Mouse (Mus musculus): ENCODE results near the gene Aldh1l1.
A peak's percentile ranks its signal among the peaks of the same experiment; 100 is the strongest.

Aldh1l1 gene

GRCm38 (mm10) chr6:90594972-90595371 lies 108.7 kb downstream of the Aldh1l1 start:
- no peak for DNase-seq (ENCODE audit: low spot score)

DNA sequence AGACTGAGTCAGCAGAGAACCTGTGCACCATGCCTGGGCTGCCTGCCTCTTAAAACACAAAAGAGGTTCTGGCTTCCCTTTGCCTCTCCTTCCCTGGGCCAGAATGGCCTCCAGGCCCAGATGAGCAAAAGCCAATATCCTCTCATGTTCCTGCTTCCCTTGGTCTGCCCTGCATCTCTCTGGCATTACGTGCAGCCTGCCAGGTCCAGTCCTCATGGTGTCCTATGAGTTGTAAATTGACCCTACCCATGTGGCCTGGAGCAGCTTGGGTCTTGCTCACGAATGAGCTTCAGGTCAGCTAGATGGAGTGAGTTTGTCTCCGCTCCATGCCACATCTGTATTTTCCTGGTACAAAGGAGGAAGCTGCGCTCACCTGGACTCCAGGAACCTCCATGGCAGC lies 110.8 kb downstream of the Aldh1l1 start:
- no peak for DNase-seq (ENCODE audit: low spot score)

GRCm38 (mm10) chr6:90597592-90597991 lies 111.4 kb downstream of the Aldh1l1 start:
- no peak for DNase-seq (ENCODE audit: low spot score)

DNA sequence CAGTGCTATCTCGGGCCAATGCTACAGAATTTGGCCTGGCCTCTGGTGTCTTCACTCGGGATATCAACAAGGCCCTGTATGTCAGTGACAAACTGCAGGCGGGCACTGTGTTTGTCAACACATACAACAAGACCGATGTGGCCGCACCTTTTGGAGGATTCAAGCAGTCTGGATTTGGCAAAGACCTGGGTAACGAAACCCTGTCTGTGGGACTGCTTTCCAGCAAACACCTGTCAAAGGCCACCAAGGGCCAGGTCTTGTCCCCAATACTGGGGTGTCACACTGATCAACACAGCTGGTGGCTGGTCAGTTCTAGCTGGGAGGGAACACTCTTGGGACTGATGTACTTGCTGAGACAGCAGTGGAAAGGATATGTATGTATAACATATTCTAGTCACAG lies 112.0 kb downstream of the Aldh1l1 start:
- no peak for DNase-seq (ENCODE audit: low spot score)

DNA sequence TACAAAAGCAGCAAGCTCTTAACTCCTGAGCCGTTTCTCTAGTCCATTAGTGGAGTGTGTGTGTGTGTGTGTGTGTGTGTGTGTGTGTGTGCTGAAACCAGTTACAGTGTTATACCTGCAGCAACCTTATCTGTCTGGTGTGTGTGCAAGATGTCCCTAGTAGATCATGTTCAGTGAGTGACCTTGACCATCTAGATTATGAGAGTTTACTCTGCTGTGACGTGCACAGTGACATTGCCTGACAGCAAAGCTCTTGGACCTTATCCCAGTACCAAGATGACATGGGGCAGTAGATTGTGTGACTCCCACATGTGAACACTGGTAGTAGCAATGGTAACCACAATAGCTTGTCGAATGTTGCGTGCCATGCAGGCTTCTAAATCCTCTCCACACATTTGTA lies 114.1 kb downstream of the Aldh1l1 start:
- DNase-seq (ENCODE audit: low spot score) = no peak

GRCm38 (mm10) chr6:90601736-90602135 lies 115.5 kb downstream of the Aldh1l1 start:
- DNase-seq (ENCODE audit: low spot score) = no peak

DNA sequence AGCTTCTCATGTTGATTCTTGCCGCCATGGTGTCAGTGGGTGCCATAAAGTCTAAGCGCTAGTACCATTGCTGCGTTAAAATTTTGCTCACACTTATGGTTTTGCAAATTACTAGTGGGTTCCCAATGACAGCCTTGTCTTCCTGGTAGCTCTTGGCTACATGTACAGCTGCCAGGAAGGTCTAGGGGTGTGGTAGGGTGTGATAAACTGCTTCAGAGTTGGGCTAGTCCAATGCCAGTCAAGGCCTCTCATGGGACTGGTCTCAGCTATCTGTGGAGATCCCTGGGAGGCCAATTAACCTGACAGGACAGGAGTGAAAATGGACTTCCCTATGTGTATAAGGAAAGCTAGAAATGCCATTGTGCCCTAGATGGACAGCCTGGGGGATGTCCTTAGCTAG lies 116.1 kb downstream of the Aldh1l1 start:
- DNase-seq (ENCODE audit: low spot score) = no peak

GRCm38 (mm10) chr6:90603126-90603525 lies 116.9 kb downstream of the Aldh1l1 start:
- no peak for DNase-seq (ENCODE audit: low spot score)

- DNase-seq (ENCODE audit: low spot score) = no peak
Measured at GRCm38 (mm10) chr6:90604130-90604529, 117.9 kb downstream of the Aldh1l1 start.

GRCm38 (mm10) chr6:90604533-90605297 lies 118.5 kb downstream of the Aldh1l1 start, which contains the start of gene Slc41a3:
Gene Slc41a3, plus strand, starts transcription at chr6:90604725.
- DNase-seq (ENCODE audit: low spot score) = peak; percentile 90

- DNase-seq (ENCODE audit: low spot score) = no peak
Measured at GRCm38 (mm10) chr6:90605298-90605665, 119.1 kb downstream of the Aldh1l1 start.

DNA sequence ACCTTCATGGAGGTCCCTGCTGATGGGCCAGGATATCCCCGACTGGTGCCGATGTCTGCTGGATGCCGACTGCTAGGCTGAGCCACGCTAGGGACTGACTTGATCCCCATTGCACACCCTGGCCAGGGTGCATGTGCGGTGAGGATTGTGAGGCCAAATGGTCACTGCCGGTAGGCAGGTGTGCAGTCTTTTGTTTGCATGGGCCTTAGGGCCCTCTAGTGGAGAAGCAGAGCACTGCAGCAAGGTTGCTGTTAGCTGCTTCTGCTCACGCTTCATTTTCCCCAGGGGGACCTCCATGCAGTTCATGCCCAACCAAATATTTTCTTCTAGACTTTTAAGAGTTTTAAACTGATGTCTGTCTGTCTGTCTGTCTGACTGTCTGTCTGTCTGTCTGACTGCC lies 120.3 kb downstream of the Aldh1l1 start:
- peak; percentile 74 for DNase-seq (ENCODE audit: low spot score)

DNA sequence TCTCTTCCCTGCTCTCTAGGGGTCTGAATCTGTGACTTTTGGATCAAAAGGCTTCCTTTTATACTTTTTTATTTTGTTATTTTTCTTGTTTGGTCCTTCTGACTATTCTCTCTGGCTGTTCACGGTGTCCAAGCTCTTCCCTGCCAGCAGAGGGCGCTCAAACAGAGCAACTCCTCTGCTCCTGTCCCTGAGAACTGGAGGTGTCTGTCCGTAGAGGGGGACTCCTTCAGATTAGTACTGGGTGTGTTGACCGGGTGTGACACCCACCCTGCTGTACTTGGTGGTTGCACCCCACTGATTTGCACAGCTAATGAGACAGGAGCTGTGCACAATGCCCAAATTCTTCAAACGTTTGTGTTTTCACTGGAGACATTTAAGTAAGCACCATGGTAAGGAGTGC lies 121.0 kb downstream of the Aldh1l1 start:
- peak; percentile 67 for DNase-seq (ENCODE audit: low spot score)

GRCm38 (mm10) chr6:90608186-90608585 lies 122.0 kb downstream of the Aldh1l1 start:
- no peak for DNase-seq (ENCODE audit: low spot score)

DNA sequence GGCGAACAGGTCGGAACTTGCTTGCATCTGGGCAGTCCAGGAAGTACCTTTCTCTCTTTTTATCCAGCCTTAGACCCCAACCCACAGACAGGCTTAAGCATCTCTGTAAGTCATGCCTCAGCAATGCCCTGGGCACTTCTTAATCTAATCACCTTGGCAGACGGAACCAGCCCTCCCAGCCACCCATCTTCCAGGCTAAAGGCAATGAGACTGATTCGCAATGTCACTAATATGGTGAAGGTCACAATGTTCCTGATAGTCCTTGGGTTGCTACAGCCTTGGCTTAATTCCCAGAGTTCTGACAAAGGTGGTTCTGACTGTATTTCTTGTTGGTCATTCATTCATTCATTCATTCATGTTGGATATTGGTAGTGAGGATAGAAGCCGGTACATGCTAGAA lies 124.0 kb downstream of the Aldh1l1 start:
- no peak for DNase-seq (ENCODE audit: low spot score)

DNA sequence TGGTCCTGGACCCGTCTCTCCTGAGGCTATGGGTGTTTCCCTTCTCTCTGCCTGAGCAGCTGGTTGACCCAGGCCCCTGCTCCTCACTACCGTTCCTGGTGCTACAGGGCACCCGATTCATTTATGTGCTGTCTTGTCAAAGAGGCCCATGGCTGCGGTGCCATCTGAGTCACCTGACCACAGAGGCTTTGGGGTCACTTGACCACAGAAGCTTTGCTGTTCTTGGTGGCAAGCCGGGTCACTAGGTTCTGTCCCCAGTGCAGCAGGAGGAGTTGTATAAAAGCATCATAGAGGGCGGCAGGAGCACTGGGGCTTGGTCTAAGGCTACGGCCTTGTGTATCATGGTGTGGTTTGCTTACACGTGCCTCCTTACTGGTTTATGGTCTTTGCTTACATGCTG lies 127.0 kb downstream of the Aldh1l1 start:
- DNase-seq (ENCODE audit: low spot score) = no peak

DNA sequence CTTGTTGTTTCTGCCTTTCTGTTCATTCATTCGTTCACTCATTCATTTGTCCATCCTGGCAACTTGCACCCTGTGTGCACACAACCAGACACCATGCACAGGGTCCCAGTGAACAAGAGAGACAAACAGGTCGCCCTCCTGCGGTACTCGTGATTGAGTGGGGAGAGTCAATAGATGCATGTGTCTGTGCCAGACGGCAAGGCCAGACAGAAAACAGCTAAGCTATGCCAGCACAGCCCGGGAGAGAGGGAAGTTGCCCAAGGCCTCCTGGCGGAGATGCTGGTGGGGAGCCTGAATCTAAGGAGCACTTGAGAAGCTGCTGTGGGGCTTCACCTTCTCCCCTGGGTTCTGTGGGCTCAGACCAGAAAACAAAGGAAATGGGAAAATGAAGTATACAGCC lies 129.1 kb downstream of the Aldh1l1 start:
- no peak for DNase-seq (ENCODE audit: low spot score)

GRCm38 (mm10) chr6:90615991-90616390 lies 129.8 kb downstream of the Aldh1l1 start:
- DNase-seq (ENCODE audit: low spot score) = no peak

DNA sequence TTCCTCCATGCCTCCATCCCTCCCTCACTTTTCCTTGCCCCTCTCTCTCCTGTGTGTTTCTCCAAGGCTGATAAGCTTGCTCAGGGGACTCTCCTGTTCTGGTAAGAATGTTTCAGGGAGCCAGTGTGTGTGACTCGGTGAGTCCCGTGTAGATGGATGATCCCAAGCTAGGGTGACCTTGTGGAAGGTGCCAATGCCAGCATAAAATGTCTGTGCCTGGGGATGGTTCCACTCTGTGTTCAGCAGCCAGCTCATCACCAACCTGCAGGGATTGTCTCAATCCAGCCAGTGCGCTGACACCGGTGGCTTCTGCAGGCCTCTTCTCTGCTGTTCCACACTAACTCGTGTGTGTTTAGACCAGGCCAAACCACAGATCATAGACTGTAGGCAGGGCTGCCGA lies 130.3 kb downstream of the Aldh1l1 start:
- DNase-seq (ENCODE audit: low spot score) = no peak

GRCm38 (mm10) chr6:90618274-90618673 lies 132.0 kb downstream of the Aldh1l1 start:
- DNase-seq (ENCODE audit: low spot score) = no peak

GRCm38 (mm10) chr6:90618821-90619636 lies 132.8 kb downstream of the Aldh1l1 start:
- no peak for DNase-seq (ENCODE audit: low spot score)

DNA sequence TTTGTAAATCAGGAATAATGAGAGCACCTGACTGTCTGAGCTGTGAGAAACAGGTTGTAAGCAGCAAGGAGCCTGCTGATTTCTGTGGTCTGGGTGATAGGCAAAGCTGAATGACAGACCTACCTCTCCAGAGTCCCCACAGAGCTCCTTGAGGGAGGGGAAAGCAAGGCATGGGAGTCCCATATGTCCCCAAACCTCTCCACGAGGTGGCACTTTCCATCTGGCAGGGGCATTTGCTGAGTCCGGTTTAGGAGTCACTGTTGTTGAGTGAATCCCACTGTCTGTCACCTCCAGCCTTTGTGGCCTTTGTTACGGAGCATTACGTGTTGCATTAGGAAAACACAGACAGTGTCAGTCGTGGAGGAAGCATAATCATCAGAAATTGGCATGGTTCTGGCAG lies 133.7 kb downstream of the Aldh1l1 start:
- no peak for DNase-seq (ENCODE audit: low spot score)

DNA sequence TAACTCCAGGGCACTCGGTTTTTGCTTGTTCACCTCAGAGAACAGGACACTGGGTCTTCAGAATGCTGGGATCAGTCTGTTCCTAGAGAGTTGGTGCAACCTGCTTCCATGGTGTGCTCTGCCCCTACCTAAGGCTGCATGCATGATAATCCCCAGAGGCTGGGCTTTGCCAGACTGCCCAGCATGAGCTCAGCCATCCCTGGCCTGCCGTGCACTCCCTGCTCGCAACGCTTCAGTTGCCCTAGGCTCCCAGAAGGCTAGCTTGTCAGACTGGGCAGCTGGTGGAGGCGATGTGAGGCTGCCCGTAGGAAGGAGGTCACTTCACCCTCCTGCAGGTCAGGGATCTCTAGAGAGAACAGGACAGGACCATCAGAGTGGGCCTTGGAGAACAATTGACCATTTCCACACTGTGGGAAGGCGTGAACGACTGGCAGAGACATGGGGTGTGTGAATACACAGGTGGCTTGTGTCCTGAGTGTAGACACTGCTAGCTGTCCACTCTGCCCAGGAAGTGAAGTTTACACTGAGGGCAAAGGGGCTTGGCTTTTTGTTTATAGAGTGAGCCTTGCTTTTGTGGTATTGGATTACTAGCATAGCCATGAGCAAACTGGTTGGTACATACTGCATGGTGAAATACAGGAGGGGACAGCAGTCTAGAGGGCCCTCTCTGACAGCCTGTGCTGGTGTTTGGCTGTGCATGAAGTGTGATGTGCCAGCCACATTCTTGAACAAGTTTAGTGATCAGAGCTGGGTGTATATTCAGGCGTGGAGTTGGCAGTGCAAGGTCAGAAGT lies 134.8 kb downstream of the Aldh1l1 start:
- no peak for DNase-seq (ENCODE audit: low spot score)

Measured in spleen, adult 12 weeks (tissue).